Mouse (Mus musculus) stomach, embryonic 14.5 days (tissue): ENCODE data around the gene Abl1. TPM values are rescaled to one million over a fixed set of nuclear protein-coding genes. Genes with fewer than 3 reads are reported as not detected.

Experiments used
- ATAC-seq: fragments of 200-750 bp; cut with Nextera tagmentation; 2 replicates; pipeline ENCODE4 v1.8.0; 2017; ENCODE audit warnings: low read depth, moderate TSS enrichment; ENCODE audit not compliant: insufficient number of reproducible peaks, insufficient read depth, low FRiP score
- H3K27ac ChIP-seq: fragments of 300-500 bp; sonication (generic); 2 replicates; pipeline ENCODE4 v1.5.1; 2014; ENCODE audit warnings: mild to moderate bottlenecking, low read length, moderate library complexity, mixed read lengths
- H3K27me3 ChIP-seq: fragments of 300-500 bp; sonication (generic); 2 replicates; pipeline ENCODE4 v1.6.1; 2014; ENCODE audit warnings: low read length, control low read depth, mixed read lengths; ENCODE audit not compliant: control insufficient read depth, insufficient read depth
- H3K36me3 ChIP-seq: fragments of 300-500 bp; sonication (generic); 2 replicates; pipeline ENCODE4 v1.6.1; 2014; ENCODE audit warnings: mild to moderate bottlenecking, control low read depth, low read length, moderate library complexity, mixed read lengths; ENCODE audit not compliant: control insufficient read depth, insufficient read depth
- H3K4me1 ChIP-seq: fragments of 300-500 bp; sonication (generic); 2 replicates; pipeline ENCODE4 v1.6.1; 2014; ENCODE audit warnings: low read length, control low read depth, mixed read lengths; ENCODE audit not compliant: control insufficient read depth, insufficient read depth
- H3K4me2 ChIP-seq: fragments of 300-500 bp; sonication (generic); replicated peaks from 2 replicates; pipeline ENCODE4 v1.6.1; 2014; ENCODE audit warnings: low read depth, low read length, control low read depth
- H3K4me3 ChIP-seq: fragments of 300-500 bp; sonication (generic); 2 replicates; pipeline ENCODE4 v1.5.1; 2014; ENCODE audit warnings: low read depth, low read length, control low read depth
- H3K9ac ChIP-seq: fragments of 300-500 bp; sonication (generic); replicated peaks from 2 replicates; pipeline ENCODE4 v1.6.1; 2014; ENCODE audit warnings: low read depth, mild to moderate bottlenecking, control low read depth, low read length, moderate library complexity, mixed read lengths
- H3K9me3 ChIP-seq: fragments of 300-500 bp; sonication (generic); 2 replicates; pipeline ENCODE4 v1.6.1; 2016; ENCODE audit warnings: low read depth, low read length, control low read depth; ENCODE audit not compliant: control insufficient read depth
- WGBS: fragments of 180-500 bp; shearing (Covaris S2); extraction: QIAGEN DNeasy Blood & Tissue Kit; methylation state at CpG from one replicate; pipeline ENCODE4 v1.1.7; 2014; 5-methylcytosine and 5-hydroxymethylcytosine counted together
- polyA plus RNA-seq: library from polyadenylated mRNA; unstranded; fragments of >200 nt; fragmentation: Nextera tagmentation; extraction: Ambion mirVana; gene quantifications from 2 replicates; pipeline ENCODE4 v1.2.1, GENCODE M21; 2014

Abl1 gene
- polyA plus RNA-seq, 1 experiment from 2014 or later = 46.4 TPM

- WGBS = under 1% methylated on average over 106 of the region's 109 CpGs
- Histone ChIP-seq H3K9ac (peak overlapping the region; percentile 21; the same call in 1 of the 2 replicates), H3K4me1 (peaks cover 6% of the 10 kb centered on the region; the same call in 1 of the 2 replicates), H3K9me3 (no peaks in the 10 kb centered on the region), H3K27me3 (peaks cover 45% of the 10 kb centered on the region), H3K4me2 (peak overlapping the region; percentile 100), H3K36me3 (no peaks in the 10 kb centered on the region), H3K27ac (no peak overlapping the region), H3K4me3 (peak overlapping the region; percentile 41)
- peak; percentile 39; the same call in 1 of the 2 replicates for ATAC-seq
Observed at GRCm38 (mm10) chr2:31653971-31654853, 34.0 kb upstream of the Abl1 start.

DNA sequence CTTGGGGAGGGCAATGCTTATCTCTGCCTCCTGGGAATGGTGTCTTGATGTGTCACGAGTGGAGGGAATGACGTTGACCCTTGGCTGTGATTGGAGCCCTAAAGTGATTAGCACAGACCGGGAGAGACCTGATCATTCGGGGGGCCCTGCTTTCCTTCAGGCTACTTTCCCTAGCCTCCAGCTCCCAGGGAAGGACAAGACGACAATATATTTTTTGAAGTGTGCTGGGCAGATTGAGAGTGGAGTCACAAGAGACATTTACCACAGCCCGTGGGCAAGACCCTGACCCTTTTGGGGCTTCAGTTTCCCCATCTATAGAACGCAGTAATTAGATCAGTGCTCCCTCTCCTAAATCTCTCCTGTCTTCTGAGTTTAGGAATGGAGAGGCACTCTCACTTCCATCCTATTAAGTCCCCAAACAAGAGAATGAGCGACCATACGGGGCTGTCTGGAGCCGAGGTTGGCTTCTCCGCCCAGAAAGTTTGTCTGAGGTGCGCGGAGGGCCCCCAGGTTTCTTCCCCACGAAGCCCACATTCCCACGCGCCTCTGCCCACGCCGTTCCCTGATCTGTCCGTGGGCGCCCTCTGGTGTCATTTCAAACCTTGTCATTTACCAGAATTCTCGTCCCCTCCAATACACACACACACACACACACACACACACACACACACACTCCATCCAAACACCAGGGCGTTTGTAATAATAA lies 33.2 kb upstream of the Abl1 start:
- Histone ChIP-seq H3K9ac (peak overlapping the region; percentile 21; the same call in 1 of the 2 replicates), H3K4me1 (peaks cover 6% of the 10 kb centered on the region; the same call in 1 of the 2 replicates), H3K27me3 (peaks cover 39% of the 10 kb centered on the region), H3K4me3 (peak overlapping the region; percentile 41), H3K36me3 (no peaks in the 10 kb centered on the region), H3K4me2 (peak overlapping the region; percentile 100), H3K27ac (no peak overlapping the region), H3K9me3 (no peaks in the 10 kb centered on the region)
- ATAC-seq = no peak
- 6% methylated on average over 22 of the region's 22 CpGs for WGBS

- Histone ChIP-seq H3K4me1 (peaks cover 6% of the 10 kb centered on the region; the same call in 1 of the 2 replicates), H3K9me3 (no peaks in the 10 kb centered on the region), H3K9ac (no peak overlapping the region), H3K27ac (no peak overlapping the region), H3K27me3 (peaks cover 38% of the 10 kb centered on the region), H3K4me2 (no peak overlapping the region), H3K4me3 (no peak overlapping the region), H3K36me3 (no peaks in the 10 kb centered on the region)
- ATAC-seq = no peak
- WGBS = 84% methylated on average over 7 of the region's 7 CpGs
Observed at GRCm38 (mm10) chr2:31656374-31656773, 31.8 kb upstream of the Abl1 start.

DNA sequence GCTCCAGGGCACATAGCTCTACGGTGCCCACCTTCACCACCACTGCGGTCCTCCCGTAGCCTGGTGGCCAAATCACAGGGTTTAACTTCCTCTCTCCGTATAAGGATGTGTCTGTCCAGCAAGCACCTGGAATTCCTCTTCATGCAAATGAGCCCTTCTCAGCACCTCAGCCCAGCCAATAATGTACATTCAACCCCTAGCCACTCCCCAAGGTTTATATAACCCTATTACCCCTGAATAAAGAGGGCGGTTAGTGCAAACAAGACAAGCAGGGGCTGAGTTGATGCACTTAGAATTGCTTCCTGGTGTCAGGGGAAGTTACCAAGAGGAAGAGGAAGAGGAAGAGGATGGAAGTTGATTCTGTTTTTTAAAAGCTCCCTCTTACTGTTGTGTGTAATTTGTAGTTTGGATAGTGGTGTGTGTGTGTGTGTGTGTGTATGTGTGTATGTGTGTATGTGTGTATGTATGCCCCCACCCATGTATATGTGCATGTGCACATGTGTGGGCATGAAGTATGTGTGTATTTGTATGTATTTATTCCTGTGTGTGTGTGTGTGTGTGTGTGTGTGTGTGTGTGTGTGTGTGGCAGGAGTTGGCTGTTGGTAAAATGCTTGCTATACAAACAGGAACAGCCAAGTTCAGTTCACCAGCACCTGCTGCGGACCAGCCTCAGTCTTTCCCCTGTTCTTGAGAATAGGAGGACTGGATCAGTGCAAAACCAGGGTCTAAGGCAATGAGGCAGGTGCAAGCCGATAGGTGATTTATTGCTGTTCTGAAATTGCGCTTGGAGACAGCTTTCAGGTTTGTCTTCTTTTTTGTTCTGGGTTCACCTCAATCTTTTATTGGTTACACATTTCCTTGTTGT lies 25.0 kb upstream of the Abl1 start:
- no peak overlapping the region for H3K27ac ChIP-seq
- H3K9ac ChIP-seq = no peak overlapping the region
- no peak overlapping the region for H3K4me2 ChIP-seq
- H3K4me1 ChIP-seq = no peaks in the 10 kb centered on the region
- WGBS = 46% methylated on average over 8 of the region's 8 CpGs
- no peaks in the 10 kb centered on the region for H3K9me3 ChIP-seq
- H3K27me3 ChIP-seq = no peaks in the 10 kb centered on the region
- H3K4me3 ChIP-seq = no peak overlapping the region
- no peaks in the 10 kb centered on the region for H3K36me3 ChIP-seq
- no peak for ATAC-seq

GRCm38 (mm10) chr2:31663804-31664180 lies 24.4 kb upstream of the Abl1 start:
- Histone ChIP-seq H3K9ac (no peak overlapping the region), H3K27ac (no peak overlapping the region), H3K4me2 (no peak overlapping the region), H3K4me1 (no peaks in the 10 kb centered on the region), H3K36me3 (no peaks in the 10 kb centered on the region), H3K27me3 (no peaks in the 10 kb centered on the region), H3K4me3 (no peak overlapping the region), H3K9me3 (no peaks in the 10 kb centered on the region)
- no peak for ATAC-seq
- 86% methylated on average over 1 of the region's 1 CpGs for WGBS

DNA sequence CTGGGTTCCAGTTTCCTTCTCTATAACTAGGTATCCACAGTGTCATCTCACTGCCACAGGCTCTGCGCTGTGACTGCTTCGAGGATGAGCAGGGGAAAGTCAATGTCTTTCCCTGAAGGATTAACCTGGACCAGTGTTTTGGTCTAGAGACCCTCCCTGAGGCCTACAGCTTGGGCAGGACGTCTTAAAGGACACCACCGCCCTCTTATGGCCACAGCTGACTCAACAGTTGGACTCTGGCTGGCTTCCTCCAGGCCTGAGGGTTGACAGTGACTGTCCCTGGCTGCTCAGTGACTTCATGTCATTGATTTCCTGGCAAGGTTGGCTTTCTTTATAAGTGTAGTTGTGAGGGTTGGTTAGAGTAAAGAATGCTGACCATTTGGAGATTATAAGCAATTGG lies 20.8 kb upstream of the Abl1 start:
- H3K36me3 ChIP-seq = no peaks in the 10 kb centered on the region
- 19% methylated on average over 4 of the region's 4 CpGs for WGBS
- no peak overlapping the region for H3K4me2 ChIP-seq
- no peak overlapping the region for H3K9ac ChIP-seq
- no peaks in the 10 kb centered on the region for H3K27me3 ChIP-seq
- H3K27ac ChIP-seq = no peak overlapping the region
- no peak overlapping the region for H3K4me3 ChIP-seq
- H3K4me1 ChIP-seq = no peaks in the 10 kb centered on the region
- no peak for ATAC-seq
- H3K9me3 ChIP-seq = no peaks in the 10 kb centered on the region

- no peaks in the 10 kb centered on the region for H3K27me3 ChIP-seq
- H3K4me3 ChIP-seq = peak within 1 kb of the TSS; percentile 58
- peaks cover 26% of the 10 kb centered on the region for H3K36me3 ChIP-seq
- WGBS = under 1% methylated on average over 27 of the region's 27 CpGs
- peak within 1 kb of the TSS; percentile 47 for H3K4me2 ChIP-seq
- ATAC-seq = peak; percentile 96
- H3K27ac ChIP-seq = peak within 1 kb of the TSS; percentile 68; the same call in 1 of the 2 replicates
- H3K4me1 ChIP-seq = no peaks in the 10 kb centered on the region
- peak within 1 kb of the TSS; percentile 62 for H3K9ac ChIP-seq
- no peaks in the 10 kb centered on the region for H3K9me3 ChIP-seq
Observed at GRCm38 (mm10) chr2:31670551-31671035, 17.6 kb upstream of the Abl1 start, which contains the start of gene Exosc2. Gene Exosc2 (plus strand): TSS chr2:31670715.

GRCm38 (mm10) chr2:31678641-31679040 lies 9.5 kb upstream of the Abl1 start:
- Histone ChIP-seq H3K4me3 (no peak overlapping the region), H3K4me1 (no peaks in the 10 kb centered on the region), H3K36me3 (peaks cover 55% of the 10 kb centered on the region), H3K4me2 (no peak overlapping the region), H3K9me3 (no peaks in the 10 kb centered on the region), H3K9ac (no peak overlapping the region), H3K27ac (no peak overlapping the region), H3K27me3 (no peaks in the 10 kb centered on the region)
- 94% methylated on average over 6 of the region's 6 CpGs for WGBS
- no peak for ATAC-seq
